Mouse (Mus musculus) heart, embryonic 14.5 days (tissue): ENCODE data around the gene Rxfp4. TPM values are rescaled to one million over a fixed set of nuclear protein-coding genes. Genes with fewer than 3 reads are reported as not detected.
A peak's percentile ranks its signal among the peaks of the same experiment; 100 is the strongest.
"Not testable (repeated sequence)": the region's sequence is repeated elsewhere in the genome, so short reads cannot be mapped to it uniquely, and the experiment has no call there.

Source experiments
- ATAC-seq: fragments of 200-750 bp; cut with Nextera tagmentation; 2 replicates; pipeline ENCODE4 v1.8.0; 2017; ENCODE audit warnings: low read depth, moderate TSS enrichment; ENCODE audit not compliant: insufficient number of reproducible peaks, insufficient read depth, low FRiP score
- H3K27ac ChIP-seq, 2 experiments: fragments of 200-500 bp in 1 of 2; fragments of 300-500 bp in 1 of 2; sonication (generic) in 1 of 2; replicated peaks in 1 of 2; 2 replicates each; pipeline ENCODE4 v1.5.1; 2012 to 2014; ENCODE audit warnings: low read depth in 2 of 2, low read length in 2 of 2, control low read depth in 1 of 2, mild to moderate bottlenecking in 1 of 2, mixed read lengths in 1 of 2; ENCODE audit not compliant: control insufficient read depth in 1 of 2, insufficient read depth in 1 of 2
- H3K27me3 ChIP-seq: fragments of 300-500 bp; sonication (generic); 2 replicates; pipeline ENCODE4 v1.6.1; 2014; ENCODE audit warnings: mild to moderate bottlenecking, low read length, control low read depth; ENCODE audit not compliant: control insufficient read depth, insufficient read depth
- H3K36me3 ChIP-seq: fragments of 300-500 bp; sonication (generic); 2 replicates; pipeline ENCODE4 v1.6.1; 2014; ENCODE audit warnings: mild to moderate bottlenecking, control low read depth, low read length, mixed read lengths; ENCODE audit not compliant: control insufficient read depth, insufficient read depth
- H3K4me1 ChIP-seq, 2 experiments: fragments of 200-500 bp in 1 of 2; fragments of 300-500 bp in 1 of 2; sonication (generic) in 1 of 2; 2 replicates each; pipeline ENCODE4 v1.6.1; 2012 to 2014; ENCODE audit warnings: low read length in 2 of 2, control low read depth in 1 of 2, mixed read lengths in 1 of 2; ENCODE audit not compliant: control insufficient read depth in 2 of 2, insufficient read depth in 2 of 2
- H3K4me2 ChIP-seq: fragments of 300-500 bp; sonication (generic); 2 replicates; pipeline ENCODE4 v1.6.1; 2014; ENCODE audit warnings: mild to moderate bottlenecking, low read length
- H3K4me3 ChIP-seq, 2 experiments: fragments of 200-500 bp in 1 of 2; fragments of 300-500 bp in 1 of 2; sonication (generic) in 1 of 2; 2 replicates each; pipeline ENCODE4 v1.5.1; 2012 to 2014; ENCODE audit warnings: low read length in 2 of 2, mild to moderate bottlenecking in 2 of 2, control low read depth in 1 of 2, low read depth in 1 of 2, moderate library complexity in 1 of 2; ENCODE audit not compliant: control insufficient read depth in 1 of 2, insufficient read depth in 1 of 2
- H3K9ac ChIP-seq: fragments of 300-500 bp; sonication (generic); 2 replicates; pipeline ENCODE4 v1.6.1; 2014; ENCODE audit warnings: mild to moderate bottlenecking, low read length
- H3K9me3 ChIP-seq: fragments of 300-500 bp; sonication (generic); 2 replicates; pipeline ENCODE4 v1.6.1; 2016; ENCODE audit warnings: low read length, control low read depth; ENCODE audit not compliant: control insufficient read depth
- WGBS: fragments of 180-500 bp; shearing (Covaris S2); extraction: QIAGEN DNeasy Blood & Tissue Kit; methylation state at CpG from one replicate; pipeline ENCODE4 v1.1.7; 2014; 5-methylcytosine and 5-hydroxymethylcytosine counted together
- polyA plus RNA-seq: library from polyadenylated mRNA; unstranded; fragments of >200 nt; fragmentation: Nextera tagmentation; extraction: Ambion mirVana; gene quantifications from 2 replicates; pipeline ENCODE4 v1.2.1, GENCODE M21; 2014

Rxfp4 gene
- polyA plus RNA-seq, 1 experiment from 2014 or later, result not detected

DNA sequence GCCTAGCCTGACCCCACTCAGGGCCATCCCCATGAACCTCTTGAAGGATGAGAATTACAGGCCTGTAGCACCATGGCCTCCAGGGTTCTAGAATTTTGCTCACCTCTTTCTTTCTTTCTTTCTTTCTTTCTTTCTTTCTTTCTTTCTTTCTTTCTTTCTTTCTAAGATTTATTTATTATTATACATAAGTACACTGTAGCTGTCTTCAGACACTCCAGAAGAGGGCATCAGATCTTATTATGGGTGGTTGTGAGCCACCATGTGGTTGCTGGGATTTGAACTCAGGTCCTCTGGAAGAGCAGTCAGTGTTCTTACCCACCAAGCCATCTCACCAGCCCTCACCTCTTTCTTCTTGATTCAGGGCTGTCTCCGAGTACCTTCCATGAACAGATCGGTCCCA lies 47.3 kb downstream of the Rxfp4 start, which contains the start of gene Arhgef2:
TSS of gene Arhgef2 (plus strand) at position 301 of the 400 bp plus-strand sequence.
- WGBS, result 90% methylated on average over 2 of the region's 2 CpGs
- not testable (repeated sequence) for ATAC-seq, H3K36me3 ChIP-seq, H3K27me3 ChIP-seq, H3K9me3 ChIP-seq
- Histone ChIP-seq H3K4me3 (peak within 1 kb of the TSS in 1 of 2 experiments; percentile 33; a peak in 1 of 4 replicates), H3K4me2 (peak within 1 kb of the TSS; percentile 81), H3K9ac (peak within 1 kb of the TSS; percentile 62; the same call in 1 of the 2 replicates), H3K27ac (peak within 1 kb of the TSS in 1 of 2 experiments; percentile 24; a peak in 1 of 4 replicates), H3K4me1 (peaks cover 9 to 31% of the 10 kb centered on the region in 2 experiments)

DNA sequence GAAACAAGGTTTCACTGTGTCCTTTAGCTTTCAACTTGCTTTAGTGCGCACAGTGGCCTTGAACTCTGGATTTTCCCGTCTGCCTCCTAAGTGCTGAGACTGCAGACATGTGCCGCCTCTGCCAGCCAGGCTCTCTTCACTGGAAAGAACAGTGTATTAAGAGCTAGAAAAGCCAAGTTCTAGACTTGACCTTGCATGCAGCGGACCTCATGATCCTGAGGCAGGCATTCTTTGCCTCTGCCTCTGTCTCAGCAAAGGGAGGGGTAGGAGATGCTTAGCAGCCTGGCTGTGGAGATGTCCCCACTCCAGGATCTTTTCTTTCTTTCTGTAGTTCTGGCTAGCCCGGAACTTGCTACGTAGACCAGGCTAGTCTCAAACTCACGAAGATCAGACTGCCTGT lies 48.1 kb downstream of the Rxfp4 start:
- Histone ChIP-seq H3K4me3 (no peak overlapping the region), H3K9ac (no peak overlapping the region), H3K36me3 (no peaks in the 10 kb centered on the region), H3K9me3 (no peaks in the 10 kb centered on the region), H3K27ac (0 out of 4 replicates have a peak overlapping the region, but pooled peaks of 1 of the 2 experiments have one; percentile 24), H3K27me3 (0 out of 2 replicates have a peak, but pooled peaks cover 5% of the 10 kb centered on the region), H3K4me1 (peaks cover 9 to 31% of the 10 kb centered on the region in 2 experiments), H3K4me2 (no peak overlapping the region)
- 89% methylated on average over 7 of the region's 7 CpGs for WGBS
- ATAC-seq, result no peak

GRCm38 (mm10) chr3:88603714-88604161 lies 49.2 kb downstream of the Rxfp4 start:
- Histone ChIP-seq H3K9me3 (no peaks in the 10 kb centered on the region), H3K27me3 (0 out of 2 replicates have a peak, but pooled peaks cover 5% of the 10 kb centered on the region), H3K9ac (no peak overlapping the region; the same call in 1 of the 2 replicates), H3K4me3 (no peak overlapping the region), H3K4me2 (no peak overlapping the region), H3K27ac (peak overlapping the region; percentile 64 to 74; a peak in 3 of 4 replicates), H3K36me3 (no peaks in the 10 kb centered on the region), H3K4me1 (peaks cover 9 to 24% of the 10 kb centered on the region in 2 experiments)
- peak; percentile 69 for ATAC-seq
- 28% methylated on average over 6 of the region's 6 CpGs for WGBS

DNA sequence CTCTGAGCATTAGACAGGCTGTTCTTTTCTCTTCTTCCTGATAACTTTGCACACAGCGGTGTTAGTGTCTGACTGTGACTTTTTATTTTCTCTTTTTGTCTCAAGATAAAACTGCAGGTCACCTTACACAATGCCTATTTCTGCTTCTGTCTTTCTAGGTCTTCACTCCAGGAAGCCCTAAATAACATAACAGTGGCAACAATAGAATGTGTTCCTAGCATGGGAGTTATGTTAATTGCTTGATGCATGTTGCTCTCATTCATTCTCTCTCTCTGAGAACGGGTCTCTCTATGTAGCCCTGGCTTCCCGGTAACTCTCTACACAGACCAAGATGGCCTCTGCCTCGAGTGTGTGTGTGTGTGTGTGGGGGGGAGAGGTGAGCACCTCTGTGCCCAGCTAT lies 50.5 kb downstream of the Rxfp4 start:
- Histone ChIP-seq H3K27ac (no peak overlapping the region), H3K4me2 (no peak overlapping the region), H3K4me1 (peaks cover 5 to 14% of the 10 kb centered on the region in 2 experiments; a peak in 2 of 4 replicates), H3K36me3 (no peaks in the 10 kb centered on the region), H3K9me3 (no peaks in the 10 kb centered on the region), H3K27me3 (0 out of 2 replicates have a peak, but pooled peaks cover 5% of the 10 kb centered on the region), H3K9ac (no peak overlapping the region), H3K4me3 (no peak overlapping the region)
- WGBS, result 64% methylated on average over 4 of the region's 4 CpGs
- ATAC-seq, result no peak

Other genes with a start within 250 kb of the Rxfp4 start
- gene Pmf1, start 242.8 kb downstream of the Rxfp4 start, polyA plus RNA-seq, result 94.3 and 95.5 TPM in 2 replicates
- gene Slc25a44, start 228.0 kb downstream of the Rxfp4 start, polyA plus RNA-seq, result 12.3 and 14.3 TPM in 2 replicates
- 0.94 and 1.4 TPM in 2 replicates for gene Sema4a, start 192.0 kb downstream of the Rxfp4 start, polyA plus RNA-seq
- 76.7 and 84.1 TPM in 2 replicates for gene Lmna, start 143.2 kb downstream of the Rxfp4 start, polyA plus RNA-seq
- gene Mex3a, start 120.7 kb downstream of the Rxfp4 start, polyA plus RNA-seq, result 9.0 and 11.0 TPM in 2 replicates
- 0.30 TPM in 1 of 2 replicates, not detected in the other for gene Rab25, start 104.8 kb downstream of the Rxfp4 start, polyA plus RNA-seq
- gene Lamtor2, start 100.1 kb downstream of the Rxfp4 start, polyA plus RNA-seq, result 75.6 and 87.5 TPM in 2 replicates
- 37.4 and 37.5 TPM in 2 replicates for gene Ubqln4, start 99.4 kb downstream of the Rxfp4 start, polyA plus RNA-seq
- gene Ssr2, start 77.3 kb downstream of the Rxfp4 start, polyA plus RNA-seq, result 178 and 181 TPM in 2 replicates
- 92.6 and 94.2 TPM in 2 replicates for gene Arhgef2, start 47.2 kb downstream of the Rxfp4 start, polyA plus RNA-seq
- gene Khdc4, start 32.7 kb upstream of the Rxfp4 start, polyA plus RNA-seq, result 60.2 and 62.0 TPM in 2 replicates
- 62.6 and 65.3 TPM in 2 replicates for gene Rit1, start 63.7 kb upstream of the Rxfp4 start, polyA plus RNA-seq
- 9.7 and 11.1 TPM in 2 replicates for gene Syt11, start 122.0 kb upstream of the Rxfp4 start, polyA plus RNA-seq
- 9.1 and 9.6 TPM in 2 replicates for gene Gon4l, start 182.1 kb upstream of the Rxfp4 start, polyA plus RNA-seq